Mouse (Mus musculus): ENCODE results near the gene Mprip.

The Mprip gene

GRCm38 (mm10) chr11:59808170-59808960, 147.3 kb downstream of the Mprip start:
- DNase-seq = no peak

- no peak for DNase-seq
Observed at GRCm38 (mm10) chr11:59809071-59809669, 148.1 kb downstream of the Mprip start.

- peak; percentile 90 for DNase-seq
Observed at GRCm38 (mm10) chr11:59809670-59810474, 148.8 kb downstream of the Mprip start, which contains the start of gene Flcn. Flcn (minus strand) TSS chr11:59810016.

- DNase-seq = no peak
Observed at GRCm38 (mm10) chr11:59810480-59811158, 149.5 kb downstream of the Mprip start.

GRCm38 (mm10) chr11:59811211-59811610, 150.1 kb downstream of the Mprip start:
- no peak for DNase-seq

- no peak for DNase-seq
Observed at GRCm38 (mm10) chr11:59813276-59813675, 152.2 kb downstream of the Mprip start.

- DNase-seq = no peak
Observed at GRCm38 (mm10) chr11:59814311-59814710, 153.2 kb downstream of the Mprip start.

GRCm38 (mm10) chr11:59814936-59815335, 153.8 kb downstream of the Mprip start:
- DNase-seq = no peak

- DNase-seq = no peak
Observed at GRCm38 (mm10) chr11:59815482-59816065, 154.5 kb downstream of the Mprip start.

GRCm38 (mm10) chr11:59817916-59818315, 156.8 kb downstream of the Mprip start:
- DNase-seq = no peak

GRCm38 (mm10) chr11:59821625-59822024, 160.5 kb downstream of the Mprip start:
- DNase-seq = no peak

All from cerebellum, adult 9-11 months (tissue).